Mouse (Mus musculus) liver, postnatal 0 days (tissue): ENCODE measurements around the gene Slc47a1. TPM values are rescaled to one million over a fixed set of nuclear protein-coding genes. Genes with fewer than 3 reads are reported as not detected.
A peak's percentile ranks its signal among the peaks of the same experiment; 100 is the strongest.
"Not testable (repeated sequence)": the region's sequence is repeated elsewhere in the genome, so short reads cannot be mapped to it uniquely, and the experiment has no call there.

ENCODE experiments used
- ATAC-seq: fragments of 200-750 bp; cut with Nextera tagmentation; 2 replicates; pipeline ENCODE4 v1.8.0; 2017; ENCODE audit warnings: mild to moderate bottlenecking, moderate library complexity
- DNase-seq: peaks from one replicate; pipeline ENCODE4 v3.0.0-alpha.2; 2016
- H3K27ac ChIP-seq: fragments of 300-500 bp; sonication (generic); 2 replicates; pipeline ENCODE4 v1.5.1; 2014; ENCODE audit warnings: antibody characterized with exemption, moderate library complexity, mild to moderate bottlenecking, low read depth
- H3K27me3 ChIP-seq: fragments of 300-500 bp; sonication (generic); 2 replicates; pipeline ENCODE4 v1.6.1; 2014; ENCODE audit warnings: low read length, control low read depth, mixed read lengths; ENCODE audit not compliant: insufficient read depth
- H3K36me3 ChIP-seq: fragments of 300-500 bp; sonication (generic); replicated peaks from 2 replicates; pipeline ENCODE4 v1.6.1; 2014; ENCODE audit warnings: mild to moderate bottlenecking, control low read depth, low read length, moderate library complexity, mixed read lengths; ENCODE audit not compliant: insufficient read depth
- H3K4me1 ChIP-seq: fragments of 300-500 bp; sonication (generic); 2 replicates; pipeline ENCODE4 v1.6.1; 2014; ENCODE audit warnings: antibody characterized with exemption, mild to moderate bottlenecking, control low read depth; ENCODE audit not compliant: insufficient read depth
- H3K4me2 ChIP-seq: fragments of 300-500 bp; sonication (generic); 2 replicates; pipeline ENCODE4 v1.6.1; 2014; ENCODE audit warnings: low read depth, mild to moderate bottlenecking, low read length, moderate library complexity, mixed read lengths
- H3K4me3 ChIP-seq: fragments of 300-500 bp; sonication (generic); 2 replicates; pipeline ENCODE4 v1.5.1; 2014; ENCODE audit warnings: low read depth, low read length
- H3K9ac ChIP-seq: fragments of 300-500 bp; sonication (generic); replicated peaks from 2 replicates; pipeline ENCODE4 v1.6.1; 2014; ENCODE audit warnings: mild to moderate bottlenecking, moderate library complexity
- H3K9me3 ChIP-seq: fragments of 300-500 bp; sonication (generic); 2 replicates; pipeline ENCODE4 v1.6.1; 2016; ENCODE audit warnings: mild to moderate bottlenecking, control low read depth, low read length, mixed read lengths
- CTCF ChIP-seq: sonication (generic); IDR thresholded peaks from 2 replicates; pipeline ENCODE4 v1.5.1; 2016; ENCODE audit warnings: antibody characterized with exemption, low read depth
- EP300 ChIP-seq: IDR thresholded peaks from 2 replicates; pipeline ENCODE4 v1.6.1; 2016; ENCODE audit warnings: antibody characterized with exemption, low read depth, mild to moderate bottlenecking
- WGBS: fragments of 180-500 bp; shearing (Covaris S2); extraction: QIAGEN DNeasy Blood & Tissue Kit; methylation state at CpG from one replicate; pipeline ENCODE4 v1.1.7; 2014; ENCODE audit not compliant: insufficient replicate concordance; 5-methylcytosine and 5-hydroxymethylcytosine counted together
- polyA plus RNA-seq: library from polyadenylated mRNA; unstranded; fragments of >200 nt; fragmentation: Nextera tagmentation; extraction: Ambion mirVana; gene quantifications from 2 replicates; pipeline ENCODE4 v1.2.1, GENCODE M21; 2015

The Slc47a1 gene
- 27.5 and 30.2 TPM in 2 replicates for polyA plus RNA-seq

DNA sequence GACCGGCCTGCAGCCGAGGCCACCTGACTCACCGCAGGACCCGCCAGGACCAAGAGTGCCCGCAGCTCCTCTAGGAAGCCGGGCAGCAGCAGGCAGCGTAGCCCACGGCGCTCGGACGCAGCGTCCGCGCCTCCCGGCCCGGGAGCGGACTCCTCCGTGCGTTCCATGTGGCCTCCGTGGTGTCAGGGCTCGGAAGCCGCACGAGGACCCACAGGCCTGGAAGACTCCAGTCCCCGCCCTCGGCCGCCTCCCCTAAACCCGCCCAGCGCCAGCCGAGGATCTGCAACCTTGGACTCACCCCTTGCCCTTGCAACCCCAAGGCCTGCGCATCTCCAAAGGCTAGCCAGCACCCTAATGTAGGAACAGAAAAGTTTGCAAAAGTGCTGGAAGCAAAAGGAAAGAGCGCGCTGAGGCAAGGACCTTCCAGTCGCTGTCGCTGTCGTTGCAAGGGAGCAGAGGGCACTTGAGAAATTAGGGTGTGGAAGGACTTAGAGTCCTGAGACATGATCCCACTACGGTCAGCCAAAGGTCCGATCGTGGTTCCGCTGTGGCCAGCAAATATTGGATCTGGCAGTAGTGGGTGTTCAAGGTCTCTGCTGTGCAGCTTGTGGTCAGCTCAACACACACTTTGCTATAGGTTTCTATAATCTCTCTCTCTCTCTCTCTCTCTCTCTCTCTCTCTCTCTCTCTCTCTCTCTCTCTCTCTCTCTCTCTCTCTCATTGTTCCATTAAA, at the start of gene Slc47a1:
Gene Slc47a1 (minus strand): TSS at position 465 of the 733 bp plus-strand sequence.
- WGBS, result 14% methylated on average over 37 of the region's 39 CpGs
- Histone ChIP-seq H3K27ac (peak within 1 kb of the TSS; percentile 55), H3K4me1 (peaks cover 10% of the 10 kb centered on the region), H3K4me3 (peak within 1 kb of the TSS; percentile 16), H3K4me2 (peak within 1 kb of the TSS; percentile 59), H3K9ac (peak within 1 kb of the TSS; percentile 8; the same call in 1 of the 2 replicates), H3K36me3 (no peaks in the 10 kb centered on the region), H3K9me3 (no peaks in the 10 kb centered on the region), H3K27me3 (peaks cover 10% of the 10 kb centered on the region)
- TF ChIP-seq CTCF (no peak), EP300 (no peak)
- DNase-seq (peak; percentile 59), ATAC-seq (peak; percentile 69)

DNA sequence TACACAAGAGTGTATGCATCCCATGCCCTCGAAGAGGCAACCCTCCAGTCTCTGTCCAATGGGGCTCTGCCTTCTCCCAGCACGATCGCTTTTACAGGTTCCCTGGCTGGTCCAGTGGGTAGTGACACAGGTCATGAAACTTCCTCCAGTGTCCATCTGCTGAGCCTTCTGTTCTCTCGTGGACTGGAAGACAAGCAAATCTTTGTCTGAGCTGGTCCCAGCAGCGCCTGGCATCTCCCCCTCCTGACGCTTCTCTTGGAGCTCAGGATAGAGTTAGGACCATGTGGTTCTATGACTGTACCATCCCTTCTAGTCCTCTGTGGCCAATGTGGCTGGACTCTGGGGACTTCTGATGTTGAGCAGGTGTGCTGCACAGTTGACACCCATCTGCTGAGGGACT, 41.1 kb upstream of the Slc47a1 start:
- 83% methylated on average over 6 of the region's 6 CpGs for WGBS
- Histone ChIP-seq H3K9ac (no peak overlapping the region), H3K36me3 (no peaks in the 10 kb centered on the region), H3K27me3 (no peaks in the 10 kb centered on the region), H3K27ac (no peak overlapping the region), H3K4me1 (no peaks in the 10 kb centered on the region), H3K4me2 (no peak overlapping the region), H3K4me3 (no peak overlapping the region), H3K9me3 (no peaks in the 10 kb centered on the region)
- ATAC-seq (no peak), DNase-seq (no peak)
- TF ChIP-seq CTCF, result no peak
- TF ChIP-seq EP300, result no peak

DNA sequence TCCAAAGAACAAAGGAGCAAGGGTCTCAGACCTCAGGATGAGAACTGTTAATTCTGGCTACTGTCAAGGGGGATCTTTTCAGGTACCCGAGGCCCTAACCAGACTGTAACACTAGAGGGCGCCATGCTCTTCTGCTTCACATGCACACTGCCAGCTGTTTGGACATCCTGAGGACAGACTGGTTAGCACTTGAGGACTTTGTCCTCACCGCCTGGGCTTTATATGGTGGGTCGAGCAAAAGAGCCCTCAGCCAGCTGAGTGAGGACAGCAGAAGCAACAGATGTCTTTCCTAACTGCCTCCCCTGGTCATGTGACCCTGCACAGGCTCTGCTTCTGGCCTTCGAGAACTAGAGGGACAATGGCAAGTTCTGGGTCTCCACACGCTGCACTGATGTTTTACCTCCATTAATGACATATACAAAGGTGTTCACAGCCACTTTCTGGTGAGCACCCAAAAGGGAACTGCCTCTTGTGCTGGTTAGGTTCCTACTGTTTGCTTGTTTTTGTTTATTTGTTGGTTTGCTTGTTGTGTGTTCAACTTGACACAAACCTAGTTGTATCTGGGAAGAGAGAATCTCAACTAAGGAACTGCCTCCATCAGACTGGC, 39.9 kb upstream of the Slc47a1 start:
- TF ChIP-seq CTCF (peak; percentile 95), EP300 (no peak)
- Histone ChIP-seq H3K4me3 (no peak overlapping the region), H3K4me1 (no peaks in the 10 kb centered on the region), H3K9ac (no peak overlapping the region), H3K27me3 (no peaks in the 10 kb centered on the region), H3K9me3 (no peaks in the 10 kb centered on the region), H3K27ac (no peak overlapping the region), H3K4me2 (no peak overlapping the region), H3K36me3 (no peaks in the 10 kb centered on the region)
- WGBS, result 24% methylated on average over 6 of the region's 6 CpGs
- ATAC-seq (peak; percentile 66; the same call in 1 of the 2 replicates), DNase-seq (peak; percentile 82)

DNA sequence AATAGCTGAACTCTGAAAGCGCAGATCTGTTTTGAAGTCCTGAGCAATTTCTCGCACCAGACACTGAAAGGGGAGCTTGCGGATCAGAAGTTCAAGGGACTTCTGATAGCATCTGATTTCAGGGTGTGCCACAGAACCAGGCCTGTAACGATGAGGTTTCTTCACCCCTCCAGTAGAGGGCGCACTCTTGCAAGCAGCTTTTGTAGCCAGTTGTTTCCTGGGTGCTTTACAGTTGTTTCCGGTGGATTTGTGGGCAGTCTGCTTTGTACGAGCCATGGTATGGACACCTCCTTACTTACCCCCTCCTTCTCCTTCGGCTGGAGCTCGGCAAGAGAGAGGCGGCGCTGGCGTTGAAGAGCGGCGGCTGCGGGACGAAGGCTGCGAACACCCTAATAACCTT, 38.4 kb upstream of the Slc47a1 start:
- not testable (repeated sequence) for ATAC-seq, H3K9ac ChIP-seq, H3K4me2 ChIP-seq, H3K36me3 ChIP-seq, H3K27me3 ChIP-seq, H3K4me1 ChIP-seq, H3K4me3 ChIP-seq, DNase-seq, H3K9me3 ChIP-seq, H3K27ac ChIP-seq
- peak; percentile 67 for TF ChIP-seq CTCF
- WGBS, result 80% methylated on average over 17 of the region's 17 CpGs

DNA sequence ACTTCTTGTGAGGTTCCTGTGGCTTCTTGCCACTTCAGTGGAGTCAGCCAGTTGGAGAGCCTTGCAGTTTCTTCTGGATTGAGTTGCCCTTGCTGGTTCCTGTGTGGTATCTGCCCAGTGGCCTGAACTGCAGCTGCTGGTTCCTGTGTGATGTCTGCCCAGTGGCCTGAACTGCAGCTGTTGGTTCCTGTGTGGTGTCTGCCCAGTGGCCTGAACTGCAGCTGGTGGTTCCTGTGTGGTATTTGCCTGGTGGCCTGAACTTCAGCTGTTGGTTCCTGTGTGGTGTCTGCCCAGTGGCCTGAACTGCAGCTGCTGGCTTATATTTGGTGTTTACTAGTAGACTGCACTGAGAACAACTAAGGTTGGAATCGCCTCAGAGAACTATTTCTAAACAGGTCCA, 37.3 kb upstream of the Slc47a1 start:
- DNase-seq (no peak), ATAC-seq (no peak)
- no peak overlapping the region for H3K4me3 ChIP-seq
- no peaks in the 10 kb centered on the region for H3K9me3 ChIP-seq
- WGBS, result 70% methylated on average over 1 of the region's 1 CpGs
- H3K4me2 ChIP-seq, result no peak overlapping the region
- no peak overlapping the region for H3K27ac ChIP-seq
- H3K27me3 ChIP-seq, result no peaks in the 10 kb centered on the region
- TF ChIP-seq EP300 (no peak), CTCF (no peak)
- H3K4me1 ChIP-seq, result no peaks in the 10 kb centered on the region
- H3K9ac ChIP-seq, result no peak overlapping the region
- H3K36me3 ChIP-seq, result no peaks in the 10 kb centered on the region

DNA sequence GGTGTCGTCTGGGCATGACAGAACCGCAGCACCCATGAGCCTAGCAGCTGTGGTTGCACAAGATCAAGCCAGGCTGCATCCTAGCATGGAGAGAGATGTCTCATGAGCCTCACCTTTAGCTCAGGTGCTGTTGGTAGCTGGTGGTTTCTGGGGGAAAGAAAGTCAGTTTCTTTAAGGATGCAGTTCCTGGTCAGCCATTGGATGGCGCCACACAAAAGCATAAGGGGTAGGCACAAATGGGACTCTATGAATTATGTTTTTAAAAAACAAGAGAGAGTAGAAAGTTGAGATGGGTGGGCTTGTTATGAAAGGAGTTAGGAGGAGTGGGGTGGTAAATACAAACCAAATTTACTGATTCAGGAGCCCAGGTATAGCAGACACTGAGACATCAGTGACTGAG, 36.4 kb upstream of the Slc47a1 start:
- Histone ChIP-seq H3K4me2 (no peak overlapping the region), H3K9me3 (no peaks in the 10 kb centered on the region), H3K4me3 (no peak overlapping the region), H3K27ac (no peak overlapping the region), H3K27me3 (no peaks in the 10 kb centered on the region), H3K9ac (no peak overlapping the region), H3K4me1 (no peaks in the 10 kb centered on the region), H3K36me3 (no peaks in the 10 kb centered on the region)
- 87% methylated on average over 3 of the region's 3 CpGs for WGBS
- DNase-seq (no peak), ATAC-seq (no peak)
- TF ChIP-seq EP300 (no peak), CTCF (no peak)
